Mouse (Mus musculus) heart, adult 2 months (tissue): Measurements from ENCODE around the gene Tsnax.

Experiments used
- CTCF ChIP-seq: fragments of 200-600 bp; IDR thresholded peaks from 2 replicates; pipeline ENCODE4 v1.8.1; 2022; ENCODE audit warnings: antibody characterized with exemption, mild to moderate bottlenecking, moderate library complexity
- EP300 ChIP-seq: fragments of 200-500 bp; IDR thresholded peaks from 2 replicates; pipeline ENCODE4 v1.6.1; 2011; ENCODE audit warnings: low read depth, low read length, control low read depth; ENCODE audit not compliant: insufficient read depth
- POLR2A ChIP-seq: fragments of 200-500 bp; IDR thresholded peaks from 2 replicates; pipeline ENCODE4 v1.6.1; 2011; ENCODE audit warnings: mild to moderate bottlenecking, low read depth, low read length, control low read depth; ENCODE audit not compliant: insufficient read depth

- peak; percentile 67 for TF ChIP-seq POLR2A
- TF ChIP-seq CTCF, result peak; percentile 41
- peak; percentile 63; the same call in 1 of the 2 replicates for TF ChIP-seq EP300
Observed at GRCm38 (mm10) chr8:125012695-125013627, at the start of gene Tsnax.
